Mouse (Mus musculus) liver, adult (tissue): Measurements from ENCODE around the gene Fmc1.

Source experiments
- GATA4 ChIP-seq: IDR thresholded peaks from 2 replicates; pipeline ENCODE4 v1.6.1; 2014; ENCODE audit warnings: mild to moderate bottlenecking, low read length; ENCODE audit not compliant: insufficient replicate concordance

The Fmc1 gene

DNA sequence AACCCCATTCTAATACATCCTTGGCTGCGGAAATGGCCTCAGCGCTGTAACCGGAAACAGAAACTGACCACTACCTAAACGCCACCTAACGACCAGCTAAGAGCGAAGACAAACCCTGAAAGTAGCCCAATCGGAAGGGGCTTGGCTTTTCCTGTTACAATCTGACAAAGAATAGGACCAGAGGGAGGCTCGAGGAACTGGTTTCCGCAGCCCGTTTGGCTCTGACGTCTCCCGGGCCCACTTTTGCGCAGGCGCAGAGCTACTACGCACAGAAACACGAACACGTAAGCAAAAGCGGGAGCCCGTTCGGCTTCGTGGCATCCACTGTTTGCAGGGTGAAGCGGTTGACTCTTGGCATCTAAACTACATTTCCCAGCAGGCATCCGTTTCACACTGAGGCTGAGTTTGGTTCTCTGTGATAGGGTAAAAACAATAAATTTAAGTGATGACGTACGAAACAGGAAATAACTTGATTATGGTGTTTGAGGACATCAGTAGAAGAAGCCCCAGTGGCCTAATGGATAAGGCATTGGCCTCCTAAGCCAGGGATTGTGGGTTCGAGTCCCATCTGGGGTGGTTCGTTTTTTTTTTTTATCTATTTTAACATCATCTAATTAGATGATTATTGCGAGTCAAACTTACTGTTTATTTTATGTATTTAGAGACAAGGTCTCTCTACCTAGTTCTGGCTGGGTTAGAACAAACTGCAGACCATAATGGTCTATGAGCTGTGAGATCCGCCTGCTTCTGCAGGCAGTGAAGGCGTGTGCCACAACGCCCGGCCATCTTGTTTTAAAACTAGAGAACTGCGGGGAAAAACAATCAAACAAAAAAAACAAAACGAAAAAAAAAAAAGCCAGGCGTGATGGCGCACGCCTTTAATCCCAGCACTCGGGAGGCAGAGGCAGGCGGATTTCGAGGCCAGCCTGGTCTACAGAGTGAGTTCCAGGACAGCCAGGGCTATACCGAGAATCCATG lies at the start of gene Fmc1:
Gene Fmc1, plus strand, starts transcription at position 75 of the 978 bp plus-strand sequence.
- TF ChIP-seq GATA4 = peak; percentile 23; the same call in 1 of the 2 replicates

DNA sequence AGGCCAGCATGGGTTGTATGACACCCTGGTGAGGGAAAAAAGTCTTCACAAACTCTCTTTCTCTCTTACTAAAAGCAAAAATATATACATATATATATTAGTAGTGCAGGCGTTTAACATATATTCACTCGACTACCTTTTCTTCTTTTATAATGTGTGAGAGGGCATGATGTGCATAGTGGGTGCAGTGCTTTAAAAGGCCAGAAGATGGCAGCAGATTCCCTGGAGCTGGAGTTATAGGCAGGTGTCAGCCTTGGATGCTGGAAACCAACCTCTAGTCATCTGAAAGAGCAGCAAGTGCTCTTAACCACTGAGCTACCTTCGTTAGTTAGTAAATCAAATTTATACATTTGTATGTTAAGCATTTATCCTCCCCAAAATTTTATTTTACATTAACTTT lies 40.8 kb upstream of the Fmc1 start:
- TF ChIP-seq GATA4 = no peak

DNA sequence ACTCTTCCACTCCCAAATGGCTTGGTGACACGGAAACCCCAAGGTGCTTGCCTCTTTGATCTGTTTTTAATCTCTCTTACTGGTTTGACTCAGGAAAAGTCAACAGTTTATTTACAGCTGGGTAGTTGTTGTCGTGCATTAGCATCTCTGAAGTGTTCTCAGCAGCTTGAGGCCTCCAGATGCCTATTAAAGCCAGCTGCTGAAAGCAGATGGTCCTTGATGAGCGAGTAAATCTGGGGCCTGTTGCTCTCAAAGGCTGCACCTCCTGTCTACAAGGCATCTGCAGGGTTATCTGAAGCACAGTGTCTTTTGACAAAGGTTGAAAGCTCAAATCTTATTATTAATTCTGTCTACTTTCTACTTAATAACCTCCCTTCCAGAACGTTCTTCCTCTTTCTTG lies 37.7 kb upstream of the Fmc1 start:
- no peak for TF ChIP-seq GATA4

DNA sequence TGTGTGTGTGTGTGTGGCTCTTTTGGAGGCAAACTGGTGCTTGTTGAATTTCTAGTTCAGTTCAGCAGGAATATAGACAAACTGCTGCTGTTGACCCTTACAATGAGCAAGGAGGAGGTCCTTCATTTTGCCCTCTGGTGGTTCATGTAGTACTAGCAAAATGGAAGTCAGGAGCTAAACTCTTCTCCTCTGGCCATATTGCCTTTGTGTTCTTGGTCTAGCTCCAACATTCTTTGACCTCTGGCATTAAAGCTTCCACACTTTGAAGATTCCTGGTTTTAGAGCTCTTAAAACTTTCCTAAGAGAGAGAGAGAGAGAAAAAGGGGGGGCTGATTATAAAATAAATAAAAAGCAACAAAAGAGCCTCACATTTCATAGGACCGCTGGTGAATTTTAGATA lies 21.2 kb upstream of the Fmc1 start:
- TF ChIP-seq GATA4 = no peak

DNA sequence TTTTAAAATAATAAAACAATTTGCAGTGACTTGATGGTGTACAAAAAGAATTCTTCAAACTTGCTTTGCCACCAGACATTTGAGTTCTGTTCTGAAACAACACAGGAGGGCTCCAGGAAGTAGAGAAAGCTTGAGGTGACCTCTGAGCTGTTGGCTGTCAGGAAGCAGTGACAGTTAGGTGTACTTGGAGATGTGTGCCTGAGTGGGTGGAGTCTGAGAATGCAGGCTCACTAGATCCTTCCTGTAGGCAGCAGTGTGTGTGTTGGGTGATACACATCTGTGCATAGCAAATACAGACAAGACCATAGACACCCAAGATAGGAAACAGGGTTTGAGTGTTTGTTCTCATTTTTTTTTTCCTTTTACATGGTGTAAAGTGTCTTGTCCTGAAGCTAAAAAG lies 20.5 kb upstream of the Fmc1 start:
- no peak for TF ChIP-seq GATA4

DNA sequence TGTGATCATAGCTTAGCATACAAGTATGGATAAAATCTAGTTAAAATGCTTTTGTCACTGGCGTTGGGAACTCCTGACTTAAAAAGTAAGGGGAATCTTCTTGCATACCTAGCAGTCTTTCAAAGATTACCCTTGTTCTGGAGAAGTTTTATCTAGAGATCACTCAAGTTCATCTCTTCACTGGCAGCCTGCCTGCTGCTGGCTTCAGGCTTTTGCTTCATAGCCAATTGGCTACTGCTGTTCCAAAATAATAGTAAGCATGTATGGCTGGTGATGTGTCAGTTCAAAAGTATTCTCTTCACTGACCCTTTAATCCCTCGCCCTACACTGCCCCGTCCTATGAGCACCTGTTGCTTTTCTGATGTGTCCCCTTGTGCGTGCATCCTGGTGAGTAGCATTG lies 18.1 kb upstream of the Fmc1 start:
- TF ChIP-seq GATA4 = no peak

DNA sequence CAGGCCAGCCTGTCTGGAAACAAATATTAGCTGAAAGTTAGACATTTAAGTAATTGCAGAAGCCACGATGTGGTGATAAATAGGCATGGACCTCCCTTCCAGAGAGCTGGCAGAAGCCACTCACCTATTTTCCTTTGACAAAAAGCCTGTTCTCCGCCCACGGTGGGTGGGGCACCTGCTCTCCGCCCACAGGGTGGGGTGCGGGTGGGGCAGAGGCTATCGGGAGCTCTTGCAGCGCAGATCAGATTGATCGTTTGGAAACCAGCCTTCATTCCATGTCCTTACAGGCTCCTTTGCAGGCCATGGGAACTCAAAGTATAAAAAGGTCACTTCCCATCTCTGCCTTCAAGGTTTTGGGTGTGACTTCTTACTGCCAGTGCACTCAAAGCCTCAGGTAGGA lies 9.5 kb upstream of the Fmc1 start:
- no peak for TF ChIP-seq GATA4

DNA sequence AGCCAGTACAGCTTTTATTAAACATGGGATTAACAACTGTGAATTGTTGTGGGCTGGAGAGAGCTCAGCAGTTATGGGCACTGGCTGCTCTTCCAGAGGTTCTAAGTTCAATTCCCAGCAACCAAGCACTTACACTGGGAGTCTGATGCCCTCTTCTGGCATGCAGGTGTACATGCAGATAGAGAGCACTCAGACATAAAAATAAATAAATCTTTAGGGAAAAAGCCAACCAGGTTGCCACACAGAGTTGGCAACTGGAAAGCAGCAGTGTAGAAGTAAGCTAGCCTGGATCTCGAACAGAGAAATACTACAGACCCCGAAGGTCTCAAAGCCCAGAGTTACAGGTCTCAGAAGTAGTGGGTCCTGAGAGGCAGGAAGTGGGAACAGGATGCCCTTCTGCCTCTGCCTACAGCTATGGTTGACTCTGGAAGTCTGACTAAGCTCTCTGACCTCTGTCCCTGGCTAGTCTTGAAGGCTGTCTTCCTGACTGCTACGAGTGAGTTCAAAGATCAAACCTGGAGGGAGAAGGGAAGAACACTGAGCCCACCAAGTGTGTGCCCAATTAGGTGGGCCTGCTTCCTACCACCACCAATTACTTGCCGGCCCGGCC lies 2.0 kb upstream of the Fmc1 start:
- TF ChIP-seq GATA4 = no peak

DNA sequence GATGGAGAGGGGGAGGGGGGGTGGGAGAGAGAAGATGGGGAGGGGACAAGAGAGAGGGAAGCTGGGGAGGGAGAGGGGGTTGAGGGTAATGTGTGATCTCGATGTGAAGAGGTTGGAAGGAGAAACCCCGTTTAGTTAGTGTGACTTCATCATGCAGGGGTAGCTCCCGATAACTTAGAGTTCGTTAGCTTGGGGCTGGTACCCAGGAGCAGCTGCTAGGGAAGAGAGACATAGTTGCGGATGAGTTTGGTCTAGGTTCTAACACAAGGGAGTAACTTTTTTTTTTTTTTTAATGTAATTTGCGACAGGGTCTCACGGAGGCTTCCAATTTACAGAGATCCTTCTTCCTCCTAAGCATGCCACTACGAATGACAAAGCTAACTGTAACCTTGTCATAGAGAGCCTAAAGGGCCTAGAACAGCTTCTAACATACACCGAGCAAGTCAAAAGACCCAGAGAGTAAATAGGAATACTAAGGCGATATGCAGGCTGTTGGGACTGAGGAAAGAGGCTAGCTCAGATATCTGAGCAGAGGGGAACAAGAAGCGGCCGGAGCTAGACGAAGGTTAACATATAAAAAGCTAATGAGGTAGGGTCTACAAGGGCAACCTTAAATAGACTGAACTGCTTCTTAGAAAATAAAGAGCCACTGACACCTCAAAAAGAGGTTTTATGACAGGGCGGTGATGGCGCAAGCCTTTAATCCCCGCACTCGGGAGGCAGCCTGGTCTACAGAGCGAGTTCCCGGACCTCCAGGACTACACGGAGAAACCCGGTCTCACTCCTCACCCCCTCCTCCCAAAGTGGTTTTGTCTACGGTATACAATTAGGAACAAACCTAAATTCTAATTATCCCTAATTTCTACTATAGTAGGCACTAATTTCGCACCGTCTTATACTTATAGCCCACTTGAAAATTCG lies 542 bp upstream of the Fmc1 start:
- no peak for TF ChIP-seq GATA4

DNA sequence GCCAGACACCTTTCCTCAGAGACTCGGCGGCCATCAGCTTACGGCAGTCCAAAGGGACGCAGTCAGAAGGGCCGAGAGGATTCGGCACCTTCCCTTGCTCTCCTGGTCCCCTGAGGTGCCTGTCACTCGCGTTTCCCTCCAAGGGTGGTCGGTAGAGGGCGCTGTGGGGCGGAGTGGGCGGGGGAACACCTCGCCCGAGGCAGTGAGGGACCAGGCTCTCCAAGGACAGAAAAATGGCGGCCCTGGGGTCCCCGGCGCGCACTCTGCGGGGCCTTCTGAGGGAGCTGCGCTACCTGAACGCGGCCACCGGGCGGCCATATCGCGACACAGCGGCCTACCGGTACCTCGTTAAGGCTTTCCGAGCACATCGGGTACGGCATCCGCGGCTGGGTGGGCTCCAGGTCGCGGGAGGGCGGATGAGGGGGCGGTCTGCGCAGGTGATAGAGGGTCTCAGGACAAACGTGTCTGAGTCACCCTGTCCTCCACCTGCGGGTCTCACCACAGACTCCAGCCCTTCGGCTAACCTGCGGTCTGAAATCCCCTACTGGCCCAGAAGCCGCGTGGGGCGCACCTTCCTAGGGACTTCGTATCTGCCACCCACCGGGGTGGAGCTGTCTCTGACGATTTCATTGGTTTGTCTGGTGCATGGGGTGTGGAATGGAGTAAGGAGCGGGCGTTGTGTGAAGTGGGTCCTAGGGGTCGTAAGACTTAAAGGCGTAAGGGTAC lies 1.5 kb downstream of the Fmc1 start:
- TF ChIP-seq GATA4 = no peak; the same call in 1 of the 2 replicates

DNA sequence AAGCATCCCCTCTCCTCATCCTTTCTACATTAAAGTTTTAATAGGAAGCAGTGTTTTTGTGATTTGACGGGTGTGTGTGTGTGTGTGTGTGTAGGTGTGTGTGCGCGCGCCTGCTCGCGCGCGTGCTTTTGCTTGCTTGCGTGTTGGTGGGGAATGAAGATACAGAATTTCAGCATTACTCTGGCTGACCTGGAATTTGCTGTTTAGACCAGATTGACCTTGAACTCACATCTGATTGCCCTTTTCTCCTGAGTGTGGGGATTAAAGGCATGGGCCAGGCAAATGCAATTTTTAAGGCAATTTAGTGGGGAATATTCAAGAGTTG lies 2.0 kb downstream of the Fmc1 start:
- TF ChIP-seq GATA4 = no peak

DNA sequence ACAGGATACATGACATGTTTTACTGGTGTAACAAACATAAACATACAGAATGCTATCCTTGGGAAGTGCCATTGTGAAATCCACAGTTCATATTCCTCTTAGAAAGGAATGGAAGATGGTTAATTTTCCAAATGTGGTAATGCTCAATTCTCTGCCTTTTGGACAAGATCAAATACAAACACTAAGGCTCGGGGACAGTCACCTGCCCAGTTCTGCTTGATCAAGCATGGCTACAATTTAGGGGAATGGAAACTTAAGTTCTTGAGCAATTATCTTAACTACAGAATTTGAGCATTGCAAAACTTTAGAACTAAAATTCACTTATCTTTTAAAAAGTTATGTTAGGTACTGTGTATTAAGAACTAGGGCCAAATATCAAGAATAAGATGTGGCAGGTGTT lies 2.5 kb downstream of the Fmc1 start:
- TF ChIP-seq GATA4 = no peak

DNA sequence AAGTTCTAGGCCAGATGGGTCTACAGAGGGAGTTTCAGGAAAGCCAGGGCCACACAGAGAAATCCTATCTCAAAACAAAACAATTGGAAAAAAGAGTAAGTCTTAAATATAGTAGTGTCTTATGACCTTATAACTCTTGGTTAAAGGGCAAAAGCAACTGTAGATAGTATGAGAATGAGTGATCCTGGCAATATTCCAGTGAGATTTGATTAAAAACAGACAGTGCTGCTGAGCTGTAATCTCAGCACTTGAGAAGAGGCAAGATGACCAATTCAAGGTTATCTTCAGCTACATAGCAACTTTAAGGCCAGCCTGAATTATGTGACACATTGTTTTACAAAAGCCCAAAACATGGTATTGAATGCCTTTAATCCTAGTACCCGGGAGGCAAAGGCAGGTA lies 14.4 kb downstream of the Fmc1 start:
- TF ChIP-seq GATA4 = no peak

DNA sequence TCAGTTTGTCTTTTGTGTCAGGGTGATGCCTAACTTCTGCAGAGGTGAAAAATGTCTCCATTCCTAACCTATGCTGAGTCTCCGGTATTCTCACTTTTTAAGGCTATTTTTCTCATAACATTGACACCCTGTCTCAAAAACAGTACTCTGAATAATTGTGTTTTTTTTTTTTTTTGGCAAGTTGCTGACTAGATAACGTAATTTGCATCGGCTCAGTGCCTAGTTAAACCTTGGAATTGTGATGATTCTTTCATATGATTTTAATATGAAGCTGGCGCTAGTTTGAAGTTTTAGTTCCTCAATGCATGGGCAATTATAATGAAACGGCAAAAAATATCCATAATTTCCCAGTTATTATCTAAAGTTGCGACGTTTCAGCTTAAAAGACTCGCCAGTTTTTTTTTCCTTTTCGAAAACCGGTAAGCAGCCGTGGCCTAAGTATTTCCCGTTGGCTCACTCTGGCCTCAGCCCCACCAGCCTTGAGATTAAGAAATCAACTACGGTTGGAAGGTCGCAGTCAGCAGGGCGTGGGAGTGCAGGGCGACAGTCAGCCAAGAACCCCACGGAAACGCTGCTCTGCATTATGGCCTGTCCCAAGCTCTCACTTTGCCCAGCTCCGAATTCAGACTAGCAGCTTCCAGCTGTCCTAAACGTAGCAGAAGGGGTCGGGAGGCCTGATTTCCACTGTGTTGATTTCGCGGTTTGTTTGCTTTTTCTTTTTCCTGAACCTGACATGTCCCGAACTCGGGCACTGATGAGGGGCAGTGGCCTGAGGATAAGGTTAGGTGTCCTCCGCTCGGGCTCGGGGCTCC lies 17.2 kb downstream of the Fmc1 start:
- TF ChIP-seq GATA4 = peak; percentile 59; the same call in 1 of the 2 replicates
